Mouse (Mus musculus): ENCODE data around the gene Hivep3.

GRCm38 (mm10) chr4:119784959-119785358 lies 51.4 kb downstream of the Hivep3 start:
- TF ChIP-seq CTCF (IDR thresholded peaks at IDR 0.05; ENCODE audit: borderline replicate concordance, extremely low read depth, insufficient read depth, insufficient read length), result no peak
- no peak for TF ChIP-seq POLR2A (IDR thresholded peaks at IDR 0.05; ENCODE audit: borderline replicate concordance, extremely low read depth, insufficient read depth, insufficient read length, poor library complexity, severe bottlenecking)
